Mouse (Mus musculus) monocyte, adult 5-6 weeks (primary cell): ENCODE results near the gene Wnt2b. TPM values are rescaled to one million over a fixed set of nuclear protein-coding genes. Genes with fewer than 3 reads are reported as not detected.

Experiments used
- ATAC-seq: fragments of 153-309, 156-312 bp; replicated peaks from 2 replicates; pipeline ENCODE4 v1.8.0; 2017; ENCODE audit warnings: mild to moderate bottlenecking; ENCODE audit not compliant: low TSS enrichment, insufficient number of reproducible peaks, severe bottlenecking, poor library complexity, low FRiP score
- total RNA-seq: library from RNA; stranded (forward); fragments of 200-1000, 200-491, 200-594 nt; gene quantifications from 3 replicates; pipeline ENCODE4 v1.2.3, GENCODE M21; 2017

Gene Wnt2b
- total RNA-seq = not detected in 3 replicates

DNA sequence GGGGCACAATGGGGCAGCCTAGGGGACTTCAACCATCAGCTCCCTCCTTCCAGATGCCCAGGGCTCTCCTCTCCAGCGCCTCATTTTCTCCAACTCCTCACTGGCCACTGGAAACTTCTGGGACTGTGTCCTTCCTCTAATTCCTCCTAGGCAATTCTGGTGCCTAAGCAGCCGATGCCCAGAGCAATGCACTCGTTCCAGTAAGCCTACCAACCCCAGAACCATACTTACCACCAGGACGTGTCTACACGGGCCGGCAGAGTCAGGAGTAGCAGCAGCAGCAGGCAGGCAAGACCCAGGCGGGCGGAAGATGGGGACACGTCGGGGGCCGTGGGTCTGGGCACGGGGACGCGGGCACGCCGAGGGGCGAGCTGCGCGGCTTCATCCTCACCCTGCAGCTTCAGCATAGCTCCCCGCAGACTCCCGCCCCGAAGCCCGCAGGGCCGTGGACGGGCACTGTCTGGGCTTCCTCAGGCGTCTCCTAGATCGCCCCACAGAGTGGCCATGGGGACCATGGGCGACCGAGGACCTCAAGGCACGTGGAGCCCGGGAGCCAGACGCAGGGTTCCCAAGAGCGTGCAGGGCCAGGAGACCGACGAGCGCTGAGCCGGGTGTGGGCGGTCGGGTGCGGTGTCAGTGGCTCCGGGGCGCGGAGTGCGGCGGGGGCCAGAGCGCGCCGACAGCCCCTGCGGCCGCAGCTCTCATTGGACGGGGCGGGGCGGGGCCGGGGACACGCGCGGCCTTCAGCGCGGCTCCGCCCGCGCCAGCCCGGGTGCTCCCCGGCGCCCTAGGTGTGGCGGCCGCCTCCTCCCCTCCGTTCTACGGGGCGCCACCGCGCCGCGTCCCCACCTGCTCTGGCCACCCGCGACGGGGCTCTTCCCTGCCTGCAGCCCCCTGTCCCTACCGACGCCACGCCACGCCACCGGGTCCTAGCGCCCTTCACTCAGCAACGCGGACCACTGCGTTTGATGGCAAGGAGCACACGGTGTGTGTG, at the start of gene Wnt2b:
Gene Wnt2b, minus strand, starts transcription at position 856 of the 994 bp plus-strand sequence.
- ATAC-seq = no peak

DNA sequence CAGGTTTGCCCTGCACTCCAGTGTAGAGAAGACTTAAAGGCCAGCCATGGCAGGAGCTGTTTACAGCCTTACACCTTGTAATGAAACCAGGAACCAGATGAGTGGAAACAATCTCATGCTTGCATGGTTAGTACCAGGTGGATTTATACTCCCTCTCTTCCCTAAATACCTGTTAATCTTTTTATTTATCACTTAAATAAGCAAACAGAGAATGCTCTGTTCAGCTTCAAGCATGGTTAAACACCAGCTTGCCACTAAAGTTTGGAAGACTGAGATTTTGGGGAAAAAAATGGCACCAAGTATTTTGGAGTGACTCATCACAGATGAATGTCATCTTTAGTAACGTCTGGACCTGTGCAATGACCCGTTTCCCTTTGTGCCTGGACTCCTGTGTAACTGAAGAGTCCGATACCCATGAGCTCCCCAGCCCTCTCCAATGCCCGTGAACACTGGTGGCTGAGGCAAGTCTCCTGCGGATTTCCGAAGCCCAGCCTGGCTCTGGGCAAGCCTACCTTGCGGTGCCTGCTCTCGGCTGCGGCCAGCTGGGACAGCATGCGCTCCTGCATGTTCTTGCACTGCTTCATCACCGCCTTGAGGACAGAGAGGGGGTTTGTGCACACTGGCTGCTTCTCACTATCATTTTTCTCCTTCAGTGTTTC, 49.1 kb upstream of the Wnt2b start:
- ATAC-seq = no peak

DNA sequence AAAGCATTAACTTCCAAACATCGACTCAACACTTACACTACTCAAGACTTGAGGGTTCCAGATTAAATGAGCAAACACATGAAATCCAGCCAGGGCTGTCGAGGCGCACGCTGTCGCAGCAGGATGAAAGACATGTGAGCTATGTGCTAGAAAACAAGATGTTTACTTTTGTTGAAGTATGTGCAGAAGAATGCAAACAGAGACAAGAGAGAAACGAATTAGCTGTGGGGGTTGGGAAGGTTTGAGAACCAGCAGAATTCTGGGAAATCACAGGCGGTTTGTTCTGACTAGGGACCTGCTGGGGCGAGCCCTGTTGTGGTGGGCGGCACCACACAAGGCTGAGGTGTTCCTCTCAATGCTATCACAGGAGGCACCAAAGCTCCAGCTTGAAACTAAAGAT, 46.3 kb upstream of the Wnt2b start:
- no peak for ATAC-seq

DNA sequence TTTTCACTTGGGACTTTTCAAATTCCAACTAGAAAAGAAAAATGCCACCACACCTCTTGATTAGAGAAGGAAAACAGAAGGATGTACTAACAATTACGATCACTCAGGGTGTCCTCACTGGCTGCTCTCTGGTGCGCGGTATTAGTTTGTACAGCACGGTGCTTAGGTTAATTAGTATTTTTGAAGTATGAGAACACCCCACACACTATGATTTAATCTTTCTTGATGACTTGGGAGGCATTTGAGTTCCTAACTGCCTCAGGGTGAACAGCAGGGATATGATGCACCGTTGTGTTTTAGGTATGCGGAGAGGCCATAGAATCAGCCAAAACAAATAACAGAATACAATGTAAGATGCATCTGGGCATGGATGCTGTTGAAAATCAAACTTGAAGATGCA, 44.4 kb upstream of the Wnt2b start:
- no peak for ATAC-seq

DNA sequence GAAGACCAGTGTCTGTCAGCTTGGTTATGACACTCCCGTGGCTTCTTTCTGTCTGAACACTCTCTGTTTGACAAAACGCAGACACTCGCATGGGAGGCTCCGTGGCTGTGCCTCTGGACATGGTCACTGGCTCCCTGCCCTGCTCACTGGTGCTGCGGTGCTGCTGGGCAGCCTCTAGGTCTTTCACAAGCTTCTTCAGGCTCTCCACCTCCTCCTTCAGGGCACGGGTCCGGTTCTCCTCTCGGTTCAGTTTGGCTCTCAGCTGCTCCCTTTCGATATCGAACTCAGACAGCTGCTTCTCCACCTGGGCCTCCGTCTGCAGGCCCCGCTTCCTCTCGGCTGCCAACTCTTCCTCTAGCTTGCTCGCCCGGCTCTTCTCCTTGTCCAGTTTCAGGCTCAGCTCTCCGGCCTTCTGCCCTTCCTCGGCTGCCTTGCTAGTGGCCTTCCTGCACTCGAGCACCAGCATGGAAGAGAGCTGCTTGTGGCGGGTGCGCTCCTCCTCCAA, 43.9 kb upstream of the Wnt2b start:
- ATAC-seq = no peak

DNA sequence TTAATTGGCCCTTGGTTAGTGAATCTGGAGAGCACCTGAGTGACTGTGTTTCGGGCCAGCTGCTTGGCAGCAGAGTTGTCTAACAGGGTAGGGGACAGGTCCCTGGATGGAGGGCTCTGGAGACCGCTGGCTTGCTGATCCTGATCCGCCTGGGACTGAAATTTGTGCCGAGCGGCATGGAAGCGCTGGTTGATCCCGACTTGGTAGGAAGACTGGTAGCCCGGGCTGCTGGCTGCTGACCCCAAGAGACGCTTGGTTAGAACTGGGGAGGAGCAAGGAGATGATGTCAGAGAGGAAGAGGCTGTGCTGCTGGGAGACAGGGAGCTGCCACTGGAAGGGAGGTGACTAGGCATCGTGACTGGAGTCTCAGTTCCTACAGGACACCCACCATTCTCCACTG, 43.3 kb upstream of the Wnt2b start:
- ATAC-seq = no peak

DNA sequence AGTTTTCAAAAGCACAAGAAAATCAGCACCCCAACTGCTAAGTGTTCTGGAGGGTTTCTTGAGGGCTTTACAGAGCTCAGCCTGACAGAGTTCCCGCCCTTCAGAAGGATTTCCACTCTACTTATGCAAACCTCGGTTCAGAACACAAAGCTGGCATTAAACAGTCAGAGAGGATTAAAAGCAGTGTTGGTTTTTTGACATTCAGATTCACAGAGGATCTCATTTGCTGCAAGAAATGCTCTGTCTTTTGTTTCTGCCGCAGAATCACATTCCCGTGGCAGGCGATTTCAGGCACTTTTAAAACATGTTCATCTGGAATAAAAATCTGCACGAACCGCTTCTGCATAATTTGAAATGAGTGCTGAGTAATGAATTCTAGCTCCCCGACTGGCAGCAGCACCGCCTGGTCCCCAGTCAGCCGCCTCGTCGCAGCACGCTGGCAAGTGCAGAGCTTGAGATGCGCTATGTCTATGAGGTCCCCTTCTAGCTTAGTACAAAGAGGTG, 42.3 kb upstream of the Wnt2b start:
- no peak for ATAC-seq

DNA sequence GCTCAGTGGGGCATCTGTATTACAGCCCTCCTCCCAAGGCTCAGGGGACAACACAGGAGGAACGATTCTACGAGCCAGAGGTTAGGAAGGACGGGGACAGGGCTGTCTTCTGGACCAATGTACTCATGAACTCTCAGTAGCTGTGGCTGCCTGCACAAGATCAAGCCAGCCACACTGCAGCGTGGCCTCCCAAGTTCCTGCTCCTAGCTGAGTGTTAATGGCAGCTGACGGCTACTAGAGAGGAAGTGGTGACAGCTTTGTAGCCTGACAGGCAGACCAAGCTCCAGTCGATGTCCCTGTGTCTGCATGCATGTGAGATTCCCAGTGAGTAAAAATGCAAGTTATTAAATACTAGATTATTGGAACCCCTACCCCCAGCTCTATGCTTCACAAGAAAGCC, 39.7 kb upstream of the Wnt2b start:
- ATAC-seq = peak; percentile 17; the same call in 1 of the 2 replicates

DNA sequence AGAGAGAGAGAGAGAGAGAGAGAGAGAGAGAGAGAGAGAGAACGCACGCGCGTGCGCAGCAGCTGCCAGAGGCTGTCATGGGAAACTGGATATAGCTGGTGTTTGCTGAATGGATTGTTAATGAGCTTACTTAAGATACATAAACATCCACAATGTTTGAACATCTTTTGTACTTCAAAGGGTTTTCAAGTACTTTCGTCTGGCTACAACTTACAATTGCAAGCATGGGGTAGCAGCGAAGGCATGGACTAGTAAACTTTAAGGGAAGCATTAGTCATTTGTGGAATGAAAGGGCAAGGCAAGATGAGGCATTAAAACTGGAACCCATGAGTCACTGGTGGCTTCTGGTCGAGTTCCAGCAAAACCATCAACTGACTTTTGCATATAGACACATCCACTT, 38.8 kb upstream of the Wnt2b start:
- no peak for ATAC-seq

DNA sequence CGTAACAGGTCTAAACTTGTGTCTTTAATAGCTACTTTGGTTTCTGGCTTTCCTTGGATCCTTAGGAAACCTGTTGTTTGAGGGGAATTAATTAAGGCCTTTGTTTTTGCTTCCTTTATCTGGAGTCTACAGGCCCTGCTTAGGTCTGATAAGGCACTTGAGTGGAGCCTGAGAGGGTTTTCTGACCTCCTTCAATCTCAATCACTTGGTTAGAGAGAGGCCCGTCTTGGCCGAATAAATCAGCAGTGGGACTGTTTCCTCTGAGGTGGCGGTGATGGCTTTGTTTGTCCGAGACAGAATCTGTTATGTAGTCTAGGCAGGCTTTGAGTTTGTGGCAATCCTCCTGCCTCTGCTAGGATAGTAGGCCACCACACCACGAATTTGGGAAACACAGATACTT, 35.8 kb upstream of the Wnt2b start:
- no peak for ATAC-seq

DNA sequence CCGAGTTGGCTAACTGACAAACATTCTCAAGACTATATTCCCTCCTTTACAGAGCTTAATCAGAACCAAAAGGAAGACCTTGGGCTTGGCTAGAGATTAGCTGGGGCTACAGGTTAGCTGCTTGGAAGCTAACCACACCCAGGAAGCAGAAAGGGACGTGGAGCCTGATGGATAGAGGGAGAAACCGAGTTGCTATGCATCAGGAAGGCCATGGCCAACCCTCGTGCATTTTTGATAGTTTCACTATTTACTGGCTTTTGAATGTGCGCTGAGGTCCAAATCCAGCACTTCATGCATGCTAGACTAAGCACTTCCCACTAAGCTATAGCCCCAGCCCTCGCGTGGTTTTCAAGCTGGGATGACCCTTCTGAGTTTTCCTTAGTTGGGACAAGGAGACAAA, 34.0 kb upstream of the Wnt2b start:
- no peak for ATAC-seq

DNA sequence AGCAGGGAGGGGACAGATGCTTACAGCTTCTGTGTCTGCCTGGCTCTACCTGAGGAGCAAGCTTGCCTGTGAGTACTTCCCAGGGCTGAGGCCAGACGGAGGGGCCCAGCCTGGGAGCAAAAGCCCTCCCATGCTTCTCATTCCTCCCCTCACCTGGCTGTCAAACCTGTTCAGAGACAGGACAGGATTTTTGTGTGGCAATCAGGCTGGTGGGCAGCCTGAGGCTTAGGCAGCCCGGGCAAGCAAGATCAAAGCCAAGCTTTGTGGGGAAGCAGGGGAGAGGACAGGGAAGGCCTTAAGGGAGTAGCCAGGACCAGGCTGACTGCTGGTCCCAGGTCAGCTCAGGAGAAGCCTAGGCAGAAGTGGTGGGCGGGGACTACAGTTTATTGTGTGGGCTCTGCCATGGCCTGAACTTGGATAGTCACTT, 32.7 kb upstream of the Wnt2b start:
- ATAC-seq = no peak

DNA sequence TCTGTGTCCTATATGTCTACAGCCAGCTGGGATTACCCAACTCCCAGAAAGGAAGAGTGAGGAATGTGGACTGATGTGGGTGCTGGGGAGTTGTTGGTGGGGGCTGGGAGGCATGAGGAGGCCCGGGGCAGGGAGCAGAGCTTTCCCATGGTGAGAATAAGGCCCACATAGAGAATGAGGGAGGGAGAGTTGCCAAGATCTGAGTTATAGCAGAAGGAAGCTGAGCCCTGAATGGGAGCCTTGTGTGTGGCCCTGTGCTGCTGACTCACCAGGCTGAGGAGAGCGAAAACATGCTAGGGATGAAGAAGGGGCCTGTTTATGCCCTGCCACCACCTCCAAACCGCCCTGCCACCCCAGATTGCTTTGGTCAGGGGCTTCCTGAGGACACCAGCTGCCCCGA, 32.1 kb upstream of the Wnt2b start:
- no peak for ATAC-seq

DNA sequence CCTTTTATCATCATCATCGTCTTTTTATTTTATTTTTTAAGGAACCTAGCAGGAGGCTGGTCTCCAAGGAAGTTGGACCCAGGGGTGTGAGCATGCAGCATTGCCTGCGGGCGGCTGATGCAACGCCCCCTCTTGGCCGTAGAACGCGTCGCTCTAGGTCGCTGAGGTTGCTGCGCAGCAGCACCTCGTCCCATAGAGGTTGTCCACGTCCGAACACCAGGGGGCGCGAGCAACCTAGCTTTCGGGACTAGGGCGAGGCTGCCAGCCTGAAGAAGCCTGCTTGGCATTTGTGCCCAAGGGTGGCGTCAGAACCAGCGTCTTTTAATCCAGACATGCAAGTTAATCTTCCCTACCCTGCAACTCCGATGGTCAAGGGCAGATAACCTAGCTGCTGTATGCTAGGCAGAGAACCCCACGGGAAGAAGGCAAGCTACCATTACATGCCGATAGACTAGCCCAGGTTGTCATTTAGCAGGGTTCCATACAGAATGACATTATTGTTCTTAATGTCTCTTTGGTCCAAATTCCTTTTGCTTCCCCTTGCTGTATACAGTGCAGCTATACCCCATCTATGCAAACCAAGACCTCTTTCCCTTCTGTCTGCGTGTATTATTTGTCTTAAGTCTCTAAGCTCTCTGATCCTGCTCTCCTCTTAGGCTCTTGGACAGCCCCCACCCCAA, 31.1 kb upstream of the Wnt2b start:
- ATAC-seq = peak; percentile 88

DNA sequence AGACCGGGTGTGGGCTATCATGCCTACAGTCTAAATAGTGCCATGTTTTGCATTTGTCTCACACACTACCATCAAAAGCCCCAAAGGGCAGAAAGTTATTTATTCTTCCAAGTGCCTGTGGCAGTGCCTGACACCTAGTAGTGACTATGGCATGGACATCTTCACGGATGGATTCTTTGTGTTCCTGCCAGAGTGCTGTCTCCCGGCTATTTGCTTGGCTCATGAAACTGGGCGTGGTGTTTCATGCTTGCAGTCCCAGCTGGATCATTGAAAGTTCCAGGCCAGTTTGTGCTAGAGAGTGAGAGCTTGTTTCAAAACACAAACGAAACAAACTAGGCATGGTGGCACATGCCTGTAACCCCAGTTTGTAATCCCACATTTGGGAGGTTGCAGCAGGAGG, 30.0 kb upstream of the Wnt2b start:
- no peak for ATAC-seq

DNA sequence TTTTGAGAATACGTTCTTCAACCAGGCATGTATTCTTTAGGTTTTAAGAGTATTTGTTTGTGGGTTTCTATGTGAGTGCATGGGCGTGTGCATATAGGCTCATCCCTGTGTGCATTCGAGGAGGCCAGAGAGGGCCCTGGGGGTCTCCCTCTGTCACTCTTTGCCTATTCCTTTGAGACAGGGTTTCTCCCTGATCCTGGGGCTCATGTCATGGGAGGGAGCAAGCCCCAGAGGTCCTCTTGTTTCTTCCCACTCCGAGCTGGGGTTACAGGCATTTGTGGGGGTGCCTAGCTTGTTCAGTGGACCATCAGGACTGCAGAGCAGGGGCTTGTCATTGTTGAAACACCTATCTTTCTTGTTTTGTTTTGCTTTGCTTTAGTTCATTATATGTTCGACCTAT, 26.2 kb upstream of the Wnt2b start:
- no peak for ATAC-seq

DNA sequence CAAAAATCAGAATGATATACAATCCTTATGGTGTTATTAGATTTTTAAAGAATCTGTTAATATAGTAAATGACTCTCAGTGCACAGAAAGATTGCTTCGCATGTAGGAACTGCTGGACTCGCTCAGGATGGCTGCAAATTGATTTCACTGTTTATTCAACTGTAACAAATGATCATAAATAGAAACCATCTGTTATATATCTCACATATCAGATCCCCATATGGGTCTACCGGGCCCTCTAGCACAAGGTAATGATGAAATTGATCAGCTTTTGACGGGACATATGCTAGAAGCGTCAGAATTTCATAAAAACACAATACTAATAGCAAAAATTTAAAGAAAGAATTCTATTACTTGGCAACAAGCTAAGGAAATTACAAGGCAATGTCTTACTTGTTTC, 18.0 kb upstream of the Wnt2b start:
- no peak for ATAC-seq

DNA sequence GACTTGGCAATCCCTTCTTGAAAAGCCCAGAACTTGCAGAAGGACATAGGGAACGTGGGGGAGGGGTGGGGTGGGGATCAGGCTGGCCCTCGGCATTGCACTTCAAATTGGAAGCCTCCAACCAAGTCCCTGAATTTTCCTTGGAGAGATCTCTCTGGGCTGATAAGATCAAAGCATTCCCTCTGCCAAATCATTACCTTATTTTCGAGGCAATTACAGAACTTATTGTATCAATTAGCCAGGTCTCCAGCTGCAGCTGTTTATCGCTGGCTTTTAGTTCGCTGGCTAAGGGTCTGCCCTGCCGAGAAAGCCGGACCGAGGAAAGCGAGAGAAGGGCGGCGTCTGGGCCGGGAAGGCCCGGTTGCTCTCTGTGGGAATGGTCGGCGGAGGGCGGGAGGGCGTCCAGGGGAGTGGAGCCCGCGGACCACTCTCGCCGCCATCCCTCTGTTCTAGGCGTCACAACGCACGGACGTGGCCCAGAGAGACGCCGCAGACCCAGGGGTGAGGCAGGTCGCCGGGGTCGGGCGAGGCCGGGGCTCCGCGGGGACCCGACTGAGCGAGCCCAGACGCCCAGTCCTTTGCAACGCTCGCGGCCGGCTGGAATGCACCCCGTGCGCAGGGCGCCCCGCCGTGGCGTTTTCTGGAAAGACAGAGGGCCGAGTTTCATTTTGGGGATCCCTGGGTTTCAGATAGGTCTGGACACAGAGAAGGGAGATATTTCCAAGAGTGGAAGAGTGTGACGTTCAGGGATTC, 6.0 kb upstream of the Wnt2b start:
- no peak for ATAC-seq
